Mouse (Mus musculus): ENCODE measurements around the gene Fopnl. TPM values are rescaled to one million over a fixed set of nuclear protein-coding genes. Genes with fewer than 3 reads are reported as not detected.

Gene Fopnl
- polyA plus RNA-seq, 1 experiment from 2014 or later = 160 TPM

- H3K4me1 ChIP-seq (ENCODE audit: insufficient read depth) = peaks cover 3% of the 10 kb centered on the region; the same call in 1 of the 2 replicates
- under 1% methylated on average over 60 of the region's 64 CpGs for WGBS
- peak within 1 kb of the TSS; percentile 76 for H3K4me3 ChIP-seq (ENCODE audit: low read depth, low read length)
- ATAC-seq (ENCODE audit: insufficient read depth) (peak; percentile 98), DNase-seq (peak; percentile 85)
- no peaks in the 10 kb centered on the region for H3K27me3 ChIP-seq (ENCODE audit: insufficient read depth, low read length)
- H3K27ac ChIP-seq (ENCODE audit: low read depth) = peak within 1 kb of the TSS; percentile 36
- H3K36me3 ChIP-seq (ENCODE audit: insufficient read depth) = no peaks in the 10 kb centered on the region
- H3K9me3 ChIP-seq (ENCODE audit: low read depth, low read length) = no peaks in the 10 kb centered on the region
- 0 out of 2 replicates have a peak, but pooled peaks have one; percentile 1 for TF ChIP-seq CTCF (IDR thresholded peaks at IDR 0.05; ENCODE audit: low read depth)
- peak within 1 kb of the TSS; percentile 89 for H3K4me2 ChIP-seq
- H3K9ac ChIP-seq = peak within 1 kb of the TSS; percentile 80
These were observed 44.3 kb upstream of the Fopnl start, which contains the start of gene Abcc1 for GRCm38 (mm10) chr16:14361362-14362098. TSS of gene Abcc1 (plus strand) at chr16:14361558.

- H3K9me3 ChIP-seq (ENCODE audit: low read depth, low read length) = no peaks in the 10 kb centered on the region
- H3K27me3 ChIP-seq (ENCODE audit: insufficient read depth, low read length) = no peaks in the 10 kb centered on the region
- H3K4me2 ChIP-seq = peak overlapping the region; percentile 89
- peaks cover 3% of the 10 kb centered on the region; the same call in 1 of the 2 replicates for H3K4me1 ChIP-seq (ENCODE audit: insufficient read depth)
- peak overlapping the region; percentile 36; the same call in 1 of the 2 replicates for H3K27ac ChIP-seq (ENCODE audit: low read depth)
- ATAC-seq (ENCODE audit: insufficient read depth) = peak; percentile 48; the same call in 1 of the 2 replicates
- H3K4me3 ChIP-seq (ENCODE audit: low read depth, low read length) = peak overlapping the region; percentile 76
- peak overlapping the region; percentile 80 for H3K9ac ChIP-seq
- WGBS = 4% methylated on average over 7 of the region's 7 CpGs
- no peak for TF ChIP-seq CTCF (IDR thresholded peaks at IDR 0.05; ENCODE audit: low read depth)
- DNase-seq = peak; percentile 70
- H3K36me3 ChIP-seq (ENCODE audit: insufficient read depth) = no peaks in the 10 kb centered on the region
These were observed 43.7 kb upstream of the Fopnl start for GRCm38 (mm10) chr16:14360931-14361330.

- WGBS = 80% methylated on average over 1 of the region's 1 CpGs
- Histone ChIP-seq H3K27me3 (ENCODE audit: insufficient read depth, low read length) (no peaks in the 10 kb centered on the region), H3K4me3 (ENCODE audit: low read depth, low read length) (no peak overlapping the region), H3K36me3 (ENCODE audit: insufficient read depth) (no peaks in the 10 kb centered on the region), H3K9me3 (ENCODE audit: low read depth, low read length) (no peaks in the 10 kb centered on the region), H3K9ac (no peak overlapping the region), H3K27ac (ENCODE audit: low read depth) (no peak overlapping the region), H3K4me2 (no peak overlapping the region), H3K4me1 (ENCODE audit: insufficient read depth) (peaks cover 3% of the 10 kb centered on the region; the same call in 1 of the 2 replicates)
- TF ChIP-seq CTCF (IDR thresholded peaks at IDR 0.05; ENCODE audit: low read depth) = no peak
- ATAC-seq (ENCODE audit: insufficient read depth) (no peak), DNase-seq (no peak)
These were observed 41.3 kb upstream of the Fopnl start for GRCm38 (mm10) chr16:14358531-14358930.

- no peak overlapping the region for H3K4me2 ChIP-seq
- H3K4me3 ChIP-seq (ENCODE audit: low read depth, low read length) = no peak overlapping the region
- H3K36me3 ChIP-seq (ENCODE audit: insufficient read depth) = no peaks in the 10 kb centered on the region
- H3K27ac ChIP-seq (ENCODE audit: low read depth) = no peak overlapping the region
- DNase-seq (no peak), ATAC-seq (ENCODE audit: insufficient read depth) (no peak)
- H3K27me3 ChIP-seq (ENCODE audit: insufficient read depth, low read length) = no peaks in the 10 kb centered on the region
- H3K9ac ChIP-seq = no peak overlapping the region
- H3K4me1 ChIP-seq (ENCODE audit: insufficient read depth) = peaks cover 3% of the 10 kb centered on the region; the same call in 1 of the 2 replicates
- WGBS = 42% methylated on average over 2 of the region's 2 CpGs
- no peak for TF ChIP-seq CTCF (IDR thresholded peaks at IDR 0.05; ENCODE audit: low read depth)
- H3K9me3 ChIP-seq (ENCODE audit: low read depth, low read length) = no peaks in the 10 kb centered on the region
These were observed 40.7 kb upstream of the Fopnl start for GRCm38 (mm10) chr16:14357859-14358258.

GRCm38 (mm10) chr16:14352663-14353062 is 35.5 kb upstream of the Fopnl start:
- ATAC-seq (ENCODE audit: insufficient read depth) = no peak
- 51% methylated on average over 5 of the region's 5 CpGs for WGBS

GRCm38 (mm10) chr16:14352234-14352633 is 35.0 kb upstream of the Fopnl start:
- no peaks in the 10 kb centered on the region for H3K9me3 ChIP-seq (ENCODE audit: low read depth, low read length)
- no peaks in the 10 kb centered on the region for H3K27me3 ChIP-seq (ENCODE audit: insufficient read depth, low read length)
- no peaks in the 10 kb centered on the region for H3K36me3 ChIP-seq (ENCODE audit: insufficient read depth)
- H3K27ac ChIP-seq (ENCODE audit: low read depth) = no peak overlapping the region
- DNase-seq (no peak), ATAC-seq (ENCODE audit: insufficient read depth) (no peak)
- no peak for TF ChIP-seq CTCF (IDR thresholded peaks at IDR 0.05; ENCODE audit: low read depth)
- H3K9ac ChIP-seq = no peak overlapping the region
- WGBS = 70% methylated on average over 3 of the region's 3 CpGs
- H3K4me1 ChIP-seq (ENCODE audit: insufficient read depth) = no peaks in the 10 kb centered on the region
- no peak overlapping the region for H3K4me3 ChIP-seq (ENCODE audit: low read depth, low read length)
- no peak overlapping the region for H3K4me2 ChIP-seq

More at GRCm38 (mm10) chr16:14352663-14353062, 35.5 kb upstream of the Fopnl start:
- Histone ChIP-seq H3K4me3 (ENCODE audit: low read depth, low read length) (no peak overlapping the region), H3K9me3 (ENCODE audit: low read depth, low read length) (no peaks in the 10 kb centered on the region), H3K9ac (no peak overlapping the region), H3K36me3 (ENCODE audit: insufficient read depth) (no peaks in the 10 kb centered on the region), H3K27me3 (ENCODE audit: insufficient read depth, low read length) (no peaks in the 10 kb centered on the region), H3K4me1 (ENCODE audit: insufficient read depth) (no peaks in the 10 kb centered on the region), H3K4me2 (no peak overlapping the region), H3K27ac (ENCODE audit: low read depth) (no peak overlapping the region)
- no peak for TF ChIP-seq CTCF (IDR thresholded peaks at IDR 0.05; ENCODE audit: low read depth)
- no peak for DNase-seq

- Histone ChIP-seq H3K4me2 (no peak overlapping the region), H3K27ac (ENCODE audit: low read depth) (no peak overlapping the region), H3K27me3 (ENCODE audit: insufficient read depth, low read length) (no peaks in the 10 kb centered on the region), H3K4me1 (ENCODE audit: insufficient read depth) (no peaks in the 10 kb centered on the region), H3K36me3 (ENCODE audit: insufficient read depth) (no peaks in the 10 kb centered on the region), H3K9me3 (ENCODE audit: low read depth, low read length) (no peaks in the 10 kb centered on the region), H3K4me3 (ENCODE audit: low read depth, low read length) (no peak overlapping the region), H3K9ac (no peak overlapping the region)
- TF ChIP-seq CTCF (IDR thresholded peaks at IDR 0.05; ENCODE audit: low read depth) = no peak
- no peak for ATAC-seq (ENCODE audit: insufficient read depth)
- no peak for DNase-seq
These were observed 34.4 kb upstream of the Fopnl start for GRCm38 (mm10) chr16:14351571-14351970.
